Mouse (Mus musculus): ENCODE data around the gene Adcy9. TPM values are rescaled to one million over a fixed set of nuclear protein-coding genes. Genes with fewer than 3 reads are reported as not detected.

The Adcy9 gene
- polyA plus RNA-seq (2011; ENCODE audit: insufficient read length, low read depth, missing spikeins): 2.3 and 2.8 TPM in 2 replicates

DNA sequence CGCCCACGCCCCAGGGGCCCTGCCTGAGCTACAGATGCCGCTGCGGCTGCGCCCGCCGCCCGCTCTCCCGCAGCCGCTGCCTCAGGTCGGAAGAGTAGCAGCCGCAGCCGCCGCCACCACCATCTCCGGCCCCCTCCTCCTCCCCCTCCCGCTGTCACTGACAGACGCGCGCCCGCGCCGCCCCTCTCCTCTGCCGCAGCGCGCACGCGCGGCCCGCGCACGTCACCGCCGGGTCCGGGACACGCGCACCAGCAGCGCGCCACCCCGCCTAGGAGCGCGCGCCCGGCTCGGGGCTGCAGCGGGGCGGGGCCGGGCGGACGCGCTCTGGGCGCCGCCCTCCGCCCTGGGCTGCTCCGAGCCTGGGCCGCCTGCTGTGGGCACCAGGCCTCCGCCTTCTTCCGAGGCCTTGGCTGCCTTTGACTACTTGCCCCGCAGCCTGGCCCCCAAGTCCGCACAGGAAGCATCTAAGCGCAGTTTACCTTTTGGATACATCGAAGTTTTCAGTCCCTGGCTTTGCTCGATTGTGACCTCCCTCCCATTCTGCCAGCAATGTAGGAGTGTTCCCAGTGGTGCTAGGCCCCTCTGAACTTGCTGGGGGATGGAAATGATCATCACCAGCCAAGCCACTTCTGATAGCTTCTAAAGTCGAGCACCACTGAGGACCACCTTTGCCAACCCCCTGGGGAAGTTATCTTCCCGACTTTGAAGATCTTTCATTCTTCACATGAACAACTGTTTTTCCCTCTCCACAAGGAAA, at the start of gene Adcy9:
Gene Adcy9 (minus strand): TSS at position 201 of the 757 bp plus-strand sequence.
- H3K4me1 ChIP-seq (ENCODE audit: control insufficient read depth, insufficient read depth, low read length): no peaks in the 10 kb centered on the region
- TF ChIP-seq CTCF (IDR thresholded peaks at IDR 0.05; ENCODE audit: borderline replicate concordance, insufficient read depth, low read length) (no peak), POLR2A (IDR thresholded peaks at IDR 0.05; ENCODE audit: low read depth, low read length) (peak; percentile 70)
- H3K4me3 ChIP-seq (ENCODE audit: insufficient read depth, low read length): peak within 1 kb of the TSS; percentile 47
- peak within 1 kb of the TSS; percentile 27; the same call in 1 of the 2 replicates for H3K27ac ChIP-seq (ENCODE audit: insufficient read depth, low read length)

- H3K27ac ChIP-seq (ENCODE audit: insufficient read depth, low read length): no peak overlapping the region
- TF ChIP-seq POLR2A (IDR thresholded peaks at IDR 0.05; ENCODE audit: low read depth, low read length): no peak
- TF ChIP-seq CTCF (IDR thresholded peaks at IDR 0.05; ENCODE audit: borderline replicate concordance, insufficient read depth, low read length): no peak
- no peak overlapping the region for H3K4me3 ChIP-seq (ENCODE audit: insufficient read depth, low read length)
- peaks cover 5% of the 10 kb centered on the region for H3K4me1 ChIP-seq (ENCODE audit: control insufficient read depth, insufficient read depth, low read length)
Measured at GRCm38 (mm10) chr16:4469599-4470352, 49.5 kb upstream of the Adcy9 start.

DNA sequence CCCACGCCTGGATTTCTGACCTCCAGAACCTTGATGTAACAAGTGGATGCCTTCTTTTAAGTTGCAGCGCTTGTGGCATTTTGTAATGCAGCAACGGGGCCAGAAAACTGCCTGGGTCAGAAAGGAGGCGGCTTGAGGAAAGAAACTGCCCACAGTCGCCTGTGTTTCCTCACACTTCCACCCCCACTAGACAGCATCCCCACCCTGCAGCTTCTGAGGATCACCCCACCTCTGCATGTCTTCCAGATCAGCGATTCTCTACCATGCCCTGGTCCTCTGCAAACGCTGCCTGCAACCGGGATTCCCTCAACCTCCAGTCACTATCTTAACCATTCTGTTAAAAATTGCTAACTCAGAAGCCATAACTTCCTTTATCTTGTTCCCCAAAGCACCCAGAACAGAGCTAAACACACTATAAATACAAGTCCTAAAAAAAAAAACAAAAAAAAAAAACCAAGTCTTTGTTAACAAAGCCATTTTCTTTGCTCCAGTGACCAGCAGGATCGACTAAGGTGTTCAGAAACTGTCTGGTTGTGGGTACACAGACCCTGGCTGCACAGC, 44.3 kb upstream of the Adcy9 start:
- H3K4me1 ChIP-seq (ENCODE audit: control insufficient read depth, insufficient read depth, low read length): peaks cover 4% of the 10 kb centered on the region
- TF ChIP-seq CTCF (IDR thresholded peaks at IDR 0.05; ENCODE audit: borderline replicate concordance, insufficient read depth, low read length): no peak
- TF ChIP-seq POLR2A (IDR thresholded peaks at IDR 0.05; ENCODE audit: low read depth, low read length): no peak

GRCm38 (mm10) chr16:4457927-4458326, 37.6 kb upstream of the Adcy9 start:
- Histone ChIP-seq H3K4me3 (ENCODE audit: insufficient read depth, low read length) (no peak overlapping the region), H3K27ac (ENCODE audit: insufficient read depth, low read length) (no peak overlapping the region), H3K4me1 (ENCODE audit: control insufficient read depth, insufficient read depth, low read length) (no peaks in the 10 kb centered on the region)
- no peak for TF ChIP-seq CTCF (IDR thresholded peaks at IDR 0.05; ENCODE audit: borderline replicate concordance, insufficient read depth, low read length)
- TF ChIP-seq POLR2A (IDR thresholded peaks at IDR 0.05; ENCODE audit: low read depth, low read length): no peak

More for the DNA sequence above, 44.3 kb upstream of the Adcy9 start:
- Histone ChIP-seq H3K27ac (ENCODE audit: insufficient read depth, low read length) (no peak overlapping the region), H3K4me3 (ENCODE audit: insufficient read depth, low read length) (no peak overlapping the region)

GRCm38 (mm10) chr16:4456391-4456790, 36.1 kb upstream of the Adcy9 start:
- Histone ChIP-seq H3K4me3 (ENCODE audit: insufficient read depth, low read length) (no peak overlapping the region), H3K27ac (ENCODE audit: insufficient read depth, low read length) (no peak overlapping the region), H3K4me1 (ENCODE audit: control insufficient read depth, insufficient read depth, low read length) (no peaks in the 10 kb centered on the region)
- TF ChIP-seq CTCF (IDR thresholded peaks at IDR 0.05; ENCODE audit: borderline replicate concordance, insufficient read depth, low read length) (no peak), POLR2A (IDR thresholded peaks at IDR 0.05; ENCODE audit: low read depth, low read length) (no peak)

DNA sequence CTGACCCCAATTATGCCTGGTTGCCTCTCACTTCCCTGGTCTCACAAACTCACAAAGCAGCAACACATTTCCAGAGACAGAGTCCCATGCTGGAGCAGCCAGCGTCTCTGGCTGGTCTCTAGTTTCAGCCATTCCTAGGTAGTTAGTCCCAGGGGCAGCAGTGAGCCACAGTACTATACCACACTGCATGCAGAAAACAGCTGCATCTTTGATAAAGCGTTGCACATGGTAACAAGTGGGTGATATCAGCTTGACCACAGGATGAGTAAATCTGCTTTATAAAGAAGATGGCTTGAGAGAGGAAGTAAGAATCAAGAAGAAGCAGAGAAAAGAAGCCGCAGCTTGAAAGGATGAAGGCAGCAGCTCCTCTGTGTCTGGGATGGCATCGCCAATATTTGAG, 35.4 kb upstream of the Adcy9 start:
- no peak for TF ChIP-seq POLR2A (IDR thresholded peaks at IDR 0.05; ENCODE audit: low read depth, low read length)
- TF ChIP-seq CTCF (IDR thresholded peaks at IDR 0.05; ENCODE audit: borderline replicate concordance, insufficient read depth, low read length): no peak

GRCm38 (mm10) chr16:4454563-4454962, 34.3 kb upstream of the Adcy9 start:
- no peak for TF ChIP-seq CTCF (IDR thresholded peaks at IDR 0.05; ENCODE audit: borderline replicate concordance, insufficient read depth, low read length)
- no peak for TF ChIP-seq POLR2A (IDR thresholded peaks at IDR 0.05; ENCODE audit: low read depth, low read length)
- no peaks in the 10 kb centered on the region for H3K4me1 ChIP-seq (ENCODE audit: control insufficient read depth, insufficient read depth, low read length)
- no peak overlapping the region for H3K27ac ChIP-seq (ENCODE audit: insufficient read depth, low read length)
- H3K4me3 ChIP-seq (ENCODE audit: insufficient read depth, low read length): no peak overlapping the region

More for the DNA sequence above, 35.4 kb upstream of the Adcy9 start:
- Histone ChIP-seq H3K27ac (ENCODE audit: insufficient read depth, low read length) (no peak overlapping the region), H3K4me3 (ENCODE audit: insufficient read depth, low read length) (no peak overlapping the region), H3K4me1 (ENCODE audit: control insufficient read depth, insufficient read depth, low read length) (no peaks in the 10 kb centered on the region)

DNA sequence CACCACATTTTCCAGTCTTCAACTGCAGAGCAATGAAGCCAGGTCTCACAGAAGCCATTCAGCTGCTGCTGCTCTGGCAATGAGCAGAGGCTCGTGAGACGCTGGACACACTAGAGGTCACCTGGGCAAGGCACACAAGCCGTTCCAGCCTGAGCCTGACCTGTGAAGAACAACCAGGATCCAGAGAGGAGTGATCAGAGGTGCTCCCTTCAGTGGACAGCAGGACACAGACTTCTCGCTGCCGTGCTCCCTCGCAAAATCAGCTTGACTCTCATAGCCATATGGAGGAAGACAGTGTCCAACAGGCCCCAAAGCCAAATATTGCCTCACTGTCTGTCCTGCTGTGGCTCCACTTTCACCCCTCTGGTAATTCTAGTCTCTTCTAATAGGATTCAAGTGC, 29.1 kb upstream of the Adcy9 start:
- no peak overlapping the region for H3K4me3 ChIP-seq (ENCODE audit: insufficient read depth, low read length)

GRCm38 (mm10) chr16:4448235-4448634, 27.9 kb upstream of the Adcy9 start:
- TF ChIP-seq POLR2A (IDR thresholded peaks at IDR 0.05; ENCODE audit: low read depth, low read length) (no peak), CTCF (IDR thresholded peaks at IDR 0.05; ENCODE audit: borderline replicate concordance, insufficient read depth, low read length) (no peak)
- no peak overlapping the region for H3K4me3 ChIP-seq (ENCODE audit: insufficient read depth, low read length)
- H3K4me1 ChIP-seq (ENCODE audit: control insufficient read depth, insufficient read depth, low read length): peaks cover 4% of the 10 kb centered on the region; the same call in 1 of the 2 replicates
- H3K27ac ChIP-seq (ENCODE audit: insufficient read depth, low read length): no peak overlapping the region; the same call in 1 of the 2 replicates

More for the DNA sequence above, 29.1 kb upstream of the Adcy9 start:
- Histone ChIP-seq H3K4me1 (ENCODE audit: control insufficient read depth, insufficient read depth, low read length) (peaks cover 4% of the 10 kb centered on the region; the same call in 1 of the 2 replicates), H3K27ac (ENCODE audit: insufficient read depth, low read length) (no peak overlapping the region)
- TF ChIP-seq CTCF (IDR thresholded peaks at IDR 0.05; ENCODE audit: borderline replicate concordance, insufficient read depth, low read length): no peak
- no peak for TF ChIP-seq POLR2A (IDR thresholded peaks at IDR 0.05; ENCODE audit: low read depth, low read length)

All from embryonic fibroblast, embryonic 13.5 days (primary cell).